Mouse (Mus musculus): ENCODE results near the gene P3h4.

P3h4 gene

GRCm38 (mm10) chr11:100408835-100409462 lies 5.7 kb downstream of the P3h4 start:
- DNase-seq (ENCODE audit: low spot score), result no peak

GRCm38 (mm10) chr11:100408076-100408834 lies 6.4 kb downstream of the P3h4 start:
- peak; percentile 82 for DNase-seq (ENCODE audit: low spot score)

GRCm38 (mm10) chr11:100406995-100407705 lies 7.5 kb downstream of the P3h4 start:
- DNase-seq (ENCODE audit: low spot score), result no peak

GRCm38 (mm10) chr11:100406273-100406672 lies 8.4 kb downstream of the P3h4 start:
- no peak for DNase-seq (ENCODE audit: low spot score)

DNA sequence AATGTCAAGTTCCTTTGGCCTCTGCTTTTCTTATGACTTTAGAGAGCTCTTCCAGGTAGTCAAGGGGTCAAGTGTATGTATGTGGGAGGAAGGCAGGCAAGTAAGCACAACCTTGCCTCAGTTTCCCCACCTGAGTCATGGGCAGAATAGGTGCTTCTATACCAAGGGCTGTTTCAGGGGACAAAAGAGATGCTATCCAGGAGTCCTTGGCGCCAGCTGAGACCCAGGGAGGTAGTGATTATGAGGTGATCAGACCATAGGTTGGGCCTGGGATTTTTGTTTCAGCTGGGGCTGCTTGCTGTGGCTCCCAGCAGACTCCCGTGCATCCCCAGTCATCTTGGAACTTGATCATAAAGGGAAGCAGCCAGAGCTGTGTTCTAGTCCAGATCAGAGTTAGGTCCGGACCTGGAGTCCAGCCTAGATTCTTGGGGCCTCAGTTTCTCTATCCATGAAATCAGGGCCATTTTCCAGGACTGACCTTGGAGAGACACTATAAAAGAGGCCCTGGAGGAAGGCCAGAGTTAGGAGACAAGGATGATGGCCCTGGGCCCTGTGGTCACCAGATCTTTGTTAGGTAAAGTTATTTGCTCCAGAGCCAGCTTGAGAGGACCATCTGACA lies 10.1 kb downstream of the P3h4 start:
- no peak for DNase-seq (ENCODE audit: low spot score)

DNA sequence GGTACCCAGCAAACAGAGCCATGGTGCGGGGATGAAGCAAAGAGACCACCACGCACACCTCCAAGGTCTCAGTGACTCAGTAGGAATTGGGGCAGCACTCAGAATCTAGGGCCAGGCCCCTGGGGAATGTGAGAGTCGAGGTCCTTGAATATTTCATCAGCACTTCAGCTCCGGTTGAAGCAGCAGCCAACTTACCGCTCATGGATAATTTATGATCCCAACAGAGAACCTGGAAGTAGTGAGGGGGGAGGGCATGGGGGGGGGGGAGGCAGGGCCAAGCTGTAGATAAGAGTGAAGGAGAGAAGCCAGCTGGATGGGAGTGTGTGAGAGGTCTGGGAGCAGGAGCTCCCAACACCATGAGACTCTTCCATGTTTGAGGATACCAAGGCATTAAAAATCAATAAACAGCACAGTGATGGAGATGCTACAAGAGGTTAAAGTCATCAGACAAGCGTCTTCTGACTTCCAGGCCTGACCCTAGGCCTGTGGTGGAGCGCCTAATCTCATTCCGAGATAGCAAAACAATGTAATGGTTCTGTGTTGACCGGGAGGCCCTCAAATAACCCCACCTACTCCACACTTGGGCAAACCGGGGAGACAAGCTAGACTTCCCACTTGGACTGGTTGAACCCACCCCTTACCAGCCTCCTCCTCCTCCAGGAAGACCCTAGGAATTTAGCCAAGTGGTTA lies 11.0 kb downstream of the P3h4 start:
- peak; percentile 66 for DNase-seq (ENCODE audit: low spot score)

- no peak for DNase-seq (ENCODE audit: low spot score)
These were observed 12.0 kb downstream of the P3h4 start for GRCm38 (mm10) chr11:100402682-100403081.

DNA sequence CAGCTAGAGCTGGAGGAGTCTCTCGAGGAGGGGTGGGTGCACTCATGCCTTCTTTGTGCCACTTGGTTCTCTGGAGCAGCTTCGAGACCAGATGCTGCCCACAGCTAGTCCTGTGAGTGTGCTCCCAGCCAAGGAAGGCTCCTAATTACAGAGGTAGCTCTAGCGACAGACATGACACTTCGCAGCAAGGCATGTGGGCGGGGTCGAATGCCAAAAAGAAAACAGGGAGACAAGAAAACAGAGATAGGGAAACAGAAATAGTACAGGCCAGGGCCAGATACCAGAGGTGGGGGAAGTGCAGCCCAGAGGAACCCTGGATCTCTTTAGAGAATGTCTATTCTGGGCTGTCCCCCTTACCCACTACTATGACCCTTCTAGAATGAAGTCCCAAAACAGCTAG lies 12.4 kb downstream of the P3h4 start:
- no peak for DNase-seq (ENCODE audit: low spot score)

DNA sequence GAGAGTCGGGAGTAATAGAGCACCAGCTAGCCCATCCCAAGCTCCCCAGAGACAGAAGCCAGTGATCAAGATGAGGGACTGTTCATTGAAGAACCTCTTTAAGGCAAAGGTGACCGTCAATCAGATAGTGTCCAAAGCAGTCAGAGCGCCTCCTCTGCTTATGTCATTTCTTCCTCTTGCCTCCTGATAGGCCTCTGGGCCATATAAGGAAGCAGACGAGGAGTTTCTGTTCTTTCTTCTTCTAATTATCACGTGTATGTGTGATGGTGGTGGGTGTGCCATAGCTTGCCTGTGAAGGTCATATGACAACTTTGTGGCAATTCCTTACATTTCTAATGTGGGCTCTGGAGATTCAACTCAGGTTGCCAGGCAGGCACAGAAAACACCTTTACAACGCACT lies 13.8 kb downstream of the P3h4 start:
- no peak for DNase-seq (ENCODE audit: low spot score)

DNA sequence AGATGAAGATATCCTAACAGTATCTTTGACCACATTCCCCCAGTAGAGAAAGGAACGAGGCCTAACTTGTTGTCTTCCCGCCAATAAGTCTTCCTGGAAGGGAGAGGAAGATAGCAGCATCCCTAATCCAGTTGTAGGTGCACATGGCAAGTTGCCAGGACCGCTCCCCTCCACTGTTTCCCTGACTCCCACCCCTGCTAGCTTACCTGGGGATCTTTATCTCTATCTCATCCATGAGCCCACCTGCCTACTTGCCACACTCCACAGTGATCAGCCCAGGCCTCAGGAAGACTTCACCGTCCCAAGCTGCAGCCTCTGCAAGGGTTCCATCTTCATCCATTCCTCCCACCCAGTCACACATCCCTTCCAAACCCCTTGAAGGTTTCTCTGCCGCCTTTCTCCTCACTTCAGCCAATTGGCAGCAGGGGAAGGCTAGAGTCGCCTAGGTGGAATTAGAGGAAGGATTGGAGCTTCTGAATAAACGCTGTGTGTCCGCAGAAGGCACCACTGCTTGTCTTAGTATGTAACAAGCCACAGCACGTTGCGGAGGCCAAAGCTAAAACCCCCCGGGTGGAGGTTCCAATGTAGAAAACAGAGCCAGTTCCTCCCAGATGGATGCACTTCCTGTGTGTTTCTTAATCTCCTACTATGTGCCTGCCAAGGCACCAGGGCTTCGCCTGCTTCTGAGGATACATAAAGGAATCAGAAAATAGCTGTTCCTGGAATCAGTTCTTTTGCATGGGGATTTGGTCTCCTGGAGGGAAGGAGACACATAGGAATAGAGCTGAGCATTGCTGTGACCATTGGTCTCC lies 14.7 kb downstream of the P3h4 start:
- DNase-seq (ENCODE audit: low spot score), result no peak

DNA sequence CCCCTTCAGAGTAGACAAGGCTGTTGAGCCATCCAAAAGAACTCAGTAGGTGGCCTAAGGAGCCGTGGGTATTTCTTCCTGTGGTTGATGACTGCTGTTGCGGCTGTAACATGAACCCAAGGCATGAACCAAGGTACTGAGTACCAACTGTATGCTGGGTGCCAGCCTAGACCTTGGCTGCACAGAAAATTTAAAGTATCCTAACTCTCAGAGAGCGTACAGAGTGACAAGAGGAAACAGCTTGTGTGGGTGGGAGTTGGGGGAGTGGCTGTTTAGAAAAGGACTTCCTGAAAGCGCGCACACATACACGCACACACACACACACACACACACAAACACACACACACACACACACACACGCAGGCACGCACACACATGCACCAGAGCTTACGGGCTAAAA lies 15.3 kb downstream of the P3h4 start:
- DNase-seq (ENCODE audit: low spot score), result no peak

DNA sequence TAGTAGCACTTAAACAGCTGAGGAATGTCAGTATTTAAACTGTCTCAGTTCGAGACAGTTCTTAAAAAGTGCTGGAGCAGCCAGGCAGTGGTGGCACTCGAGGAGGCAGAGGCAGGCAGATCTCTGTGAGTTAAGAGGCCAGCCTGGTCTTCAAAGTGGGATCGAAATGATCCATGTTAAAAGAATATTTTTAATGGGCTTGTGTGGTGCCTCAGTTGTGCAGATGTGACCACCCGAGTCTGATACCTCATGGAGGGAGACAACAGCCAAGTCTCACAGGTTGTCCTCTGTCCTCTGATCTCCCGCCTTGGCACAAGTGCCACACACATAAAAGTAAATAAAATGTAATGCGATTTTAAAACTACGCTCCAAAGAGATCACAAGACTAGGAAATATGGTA lies 16.1 kb downstream of the P3h4 start:
- no peak for DNase-seq (ENCODE audit: low spot score)

GRCm38 (mm10) chr11:100397600-100398389 lies 16.8 kb downstream of the P3h4 start, which contains the start of gene Jup:
Jup (minus strand) TSS chr11:100397763.
- DNase-seq (ENCODE audit: low spot score), result peak; percentile 100

GRCm38 (mm10) chr11:100396886-100397599 lies 17.6 kb downstream of the P3h4 start:
- no peak for DNase-seq (ENCODE audit: low spot score)

DNA sequence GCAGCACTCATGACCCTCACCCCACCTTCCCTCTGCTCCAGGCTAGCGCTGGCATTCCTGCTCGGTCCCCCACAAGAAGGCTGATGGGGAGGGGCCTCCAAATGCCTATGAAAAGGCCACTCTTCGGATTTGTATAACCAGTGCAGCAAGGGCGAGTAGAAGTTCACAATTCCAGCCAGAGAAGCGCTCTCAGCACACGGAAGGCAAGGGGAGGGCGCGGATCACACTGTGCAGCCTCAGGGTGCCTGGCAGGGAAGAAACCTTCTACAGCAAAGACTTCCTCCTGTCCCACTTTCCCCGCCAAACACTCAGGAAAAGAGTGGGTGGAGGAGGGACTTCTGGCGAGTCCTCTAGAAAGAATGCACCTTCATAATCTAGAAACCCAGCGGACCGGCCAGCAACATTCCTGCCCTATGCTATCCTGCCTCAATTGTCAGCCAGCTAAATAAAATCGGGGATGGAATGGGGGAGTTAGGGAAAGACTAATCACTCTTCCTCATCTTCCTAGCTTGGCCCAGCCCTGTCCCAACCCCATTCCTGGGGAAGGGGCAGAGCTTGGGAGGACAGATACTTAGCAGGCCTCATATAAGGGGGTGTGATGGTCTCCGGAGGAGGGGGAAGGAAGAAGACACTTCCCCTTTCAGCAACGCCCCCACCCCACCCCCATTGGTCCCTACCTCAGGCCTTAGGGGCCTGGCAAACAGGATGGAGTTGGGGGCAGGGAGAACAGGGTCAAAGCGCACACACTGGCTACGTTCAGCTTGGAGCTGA lies 18.6 kb downstream of the P3h4 start:
- no peak for DNase-seq (ENCODE audit: low spot score)

DNA sequence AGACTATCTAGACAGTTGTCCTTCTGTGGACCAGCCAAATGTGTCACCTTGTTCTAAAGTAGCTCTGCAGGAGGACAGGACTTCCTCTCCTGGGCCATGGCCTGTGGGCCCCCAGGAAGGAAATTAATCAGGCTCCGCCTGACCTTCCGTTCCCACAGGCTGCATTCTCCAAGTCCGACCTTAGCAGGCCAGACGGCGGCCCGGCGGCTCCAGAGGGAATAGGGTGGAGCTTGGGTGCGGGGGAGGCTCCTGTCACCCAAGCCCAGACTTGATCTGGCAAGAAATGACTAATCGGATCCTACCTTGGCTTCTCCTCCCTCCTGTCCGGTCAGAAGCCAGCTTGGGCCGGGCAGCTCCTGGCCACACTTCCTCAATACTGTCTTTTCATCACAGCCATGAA lies 19.4 kb downstream of the P3h4 start:
- DNase-seq (ENCODE audit: low spot score), result no peak

GRCm38 (mm10) chr11:100394353-100395074 lies 20.1 kb downstream of the P3h4 start:
- no peak for DNase-seq (ENCODE audit: low spot score)

- no peak for DNase-seq (ENCODE audit: low spot score)
These were observed 20.9 kb downstream of the P3h4 start for GRCm38 (mm10) chr11:100393733-100394132.

All from retina, embryonic 14.5 days (tissue).